ENCODE assay signal across 10 mouse cellular contexts in the genomic region with DNA sequence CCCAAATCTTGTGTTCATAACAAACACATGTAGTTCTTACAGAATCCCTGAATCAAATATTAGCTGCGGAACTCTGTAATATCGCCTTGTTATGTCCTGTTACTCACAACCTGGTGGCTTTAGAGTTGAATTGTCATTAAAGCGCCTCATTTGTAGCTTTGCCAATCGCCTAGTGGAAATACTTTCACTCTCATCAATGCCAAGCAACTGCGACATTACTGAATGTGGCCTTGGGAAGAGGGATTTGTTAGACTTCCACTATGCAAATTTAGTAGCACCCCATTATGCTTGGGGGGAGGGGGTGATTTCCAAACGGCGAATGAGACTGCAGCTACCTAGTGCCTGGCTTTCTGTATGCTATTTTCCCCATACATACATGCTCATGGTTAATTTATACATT.
"Had no signal": no experiment of that assay in that cellular context is flagged by ENCODE, and none has a peak within 500 bp of the region (broad histone marks: within the 10 kb centered on the region; RNA-seq: fewer than 3 reads in every experiment).

No protein-coding gene starts in this region.

- H3K4me3 ChIP-seq: kidney, embryonic 15.5 days; limb, embryonic 15.5 days; liver, embryonic 12.5 days; neural tube, embryonic 13.5 days had no signal

- H3K4me1 ChIP-seq: liver, embryonic 12.5 days; neural tube, embryonic 13.5 days had no signal

- ATAC-seq: liver, embryonic 12.5 days had no signal

- H3K4me2 ChIP-seq: kidney, embryonic 15.5 days; limb, embryonic 15.5 days; liver, embryonic 12.5 days; lung, embryonic 14.5 days; neural tube, embryonic 13.5 days had no signal

- H3K36me3 ChIP-seq: kidney, embryonic 15.5 days; limb, embryonic 15.5 days; liver, embryonic 12.5 days; neural tube, embryonic 13.5 days had no signal

- DNase-seq: midbrain, embryonic 14.5 days; right cerebral cortex, postnatal 4 days; spleen, adult 18-20 months; thymus, adult 18-20 months; thymus, postnatal 14 days had no signal

- H3K27me3 ChIP-seq: kidney, embryonic 15.5 days; limb, embryonic 15.5 days; liver, embryonic 12.5 days; neural tube, embryonic 13.5 days had no signal

- H3K9ac ChIP-seq: kidney, embryonic 15.5 days; limb, embryonic 15.5 days; liver, embryonic 12.5 days; lung, embryonic 14.5 days; neural tube, embryonic 13.5 days had no signal

- H3K9me3 ChIP-seq: kidney, embryonic 15.5 days; limb, embryonic 15.5 days; liver, embryonic 12.5 days; neural tube, embryonic 13.5 days had no signal

- H3K27ac ChIP-seq: limb, embryonic 15.5 days; liver, embryonic 12.5 days; neural tube, embryonic 13.5 days had no signal
